Mouse (Mus musculus) forebrain, embryonic 16.5 days (tissue): ENCODE data around the gene Hexim2. TPM values are rescaled to one million over a fixed set of nuclear protein-coding genes. Genes with fewer than 3 reads are reported as not detected.

ENCODE experiments used
- ATAC-seq: fragments of 200-750 bp; cut with Nextera tagmentation; 2 replicates; pipeline ENCODE4 v1.8.0; 2017; ENCODE audit warnings: mild to moderate bottlenecking, moderate library complexity
- H3K27ac ChIP-seq: fragments of 300-500 bp; sonication (generic); 2 replicates; pipeline ENCODE4 v1.5.1; 2014; ENCODE audit warnings: low read length, control low read depth
- H3K27me3 ChIP-seq: fragments of 300-500 bp; sonication (generic); replicated peaks from 2 replicates; pipeline ENCODE4 v1.6.1; 2014; ENCODE audit warnings: low read length; ENCODE audit not compliant: control insufficient read depth, insufficient read depth
- H3K36me3 ChIP-seq: fragments of 300-500 bp; sonication (generic); 2 replicates; pipeline ENCODE4 v1.6.1; 2014; ENCODE audit not compliant: control insufficient read depth, insufficient read depth
- H3K4me1 ChIP-seq: fragments of 300-500 bp; sonication (generic); replicated peaks from 2 replicates; pipeline ENCODE4 v1.6.1; 2014; ENCODE audit warnings: low read length; ENCODE audit not compliant: control insufficient read depth, insufficient read depth
- H3K4me2 ChIP-seq: fragments of 300-500 bp; sonication (generic); 2 replicates; pipeline ENCODE4 v1.6.1; 2014; ENCODE audit warnings: mild to moderate bottlenecking, low read length, control low read depth
- H3K4me3 ChIP-seq: fragments of 300-500 bp; sonication (generic); replicated peaks from 2 replicates; pipeline ENCODE4 v1.5.1; 2014; ENCODE audit warnings: mild to moderate bottlenecking, low read length, control low read depth
- H3K9ac ChIP-seq: fragments of 300-500 bp; sonication (generic); replicated peaks from 2 replicates; pipeline ENCODE4 v1.6.1; 2014; ENCODE audit warnings: low read depth, low read length, control low read depth
- H3K9me3 ChIP-seq: fragments of 300-500 bp; sonication (generic); 2 replicates; pipeline ENCODE4 v1.6.1; 2016; ENCODE audit warnings: low read length; ENCODE audit not compliant: control insufficient read depth
- WGBS: fragments of 180-500 bp; shearing (Covaris S2); extraction: QIAGEN DNeasy Blood & Tissue Kit; methylation state at CpG from one replicate; pipeline ENCODE4 v1.1.7; 2014; 5-methylcytosine and 5-hydroxymethylcytosine counted together
- polyA plus RNA-seq: library from polyadenylated mRNA; unstranded; fragments of >200 nt; fragmentation: Nextera tagmentation; extraction: Ambion mirVana; gene quantifications from 2 replicates; pipeline ENCODE4 v1.2.1, GENCODE M21; 2015

Hexim2 gene
- polyA plus RNA-seq, 1 experiment from 2014 or later: 25.9 TPM

DNA sequence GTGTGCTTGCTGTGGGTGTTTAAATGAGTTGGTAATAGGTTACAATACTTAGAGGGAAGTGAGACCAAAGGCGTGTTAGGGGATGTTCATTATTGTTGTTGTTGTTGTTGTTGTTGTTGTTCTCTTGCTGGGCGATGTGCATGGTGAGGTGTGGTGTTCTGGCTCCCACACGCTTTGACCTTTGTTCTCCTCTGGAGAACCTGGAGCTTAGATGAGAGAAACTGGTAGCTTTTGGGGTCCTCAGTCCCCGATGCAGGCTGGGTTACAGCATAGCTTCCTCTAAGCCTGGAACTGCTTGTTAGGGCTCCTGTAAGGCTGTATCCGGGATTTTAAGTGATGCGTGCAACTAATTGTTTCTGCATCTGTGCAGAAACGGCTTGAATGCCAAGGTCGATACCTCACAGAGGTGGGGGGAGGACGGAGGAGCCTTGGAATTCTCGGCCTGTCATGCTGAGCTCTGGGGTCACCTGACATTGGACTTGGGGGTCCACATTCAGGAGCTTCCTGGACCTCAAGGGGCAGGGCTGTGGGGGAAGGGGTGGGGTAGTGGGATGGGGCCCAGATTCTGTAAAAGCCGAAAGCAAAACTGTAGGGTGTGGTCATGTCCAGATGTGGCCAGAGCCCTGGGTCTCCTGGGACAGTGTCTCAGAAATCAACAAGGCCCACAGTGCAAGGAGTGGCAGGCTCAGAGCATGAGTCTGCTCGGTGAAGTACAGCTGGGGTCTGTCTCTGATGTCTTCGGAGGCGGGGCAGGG, 43.6 kb downstream of the Hexim2 start:
- no peaks in the 10 kb centered on the region for H3K36me3 ChIP-seq
- H3K27me3 ChIP-seq: peaks cover 8% of the 10 kb centered on the region; the same call in 1 of the 2 replicates
- 66% methylated on average over 14 of the region's 14 CpGs for WGBS
- H3K4me3 ChIP-seq: no peak overlapping the region
- no peaks in the 10 kb centered on the region for H3K9me3 ChIP-seq
- no peak for ATAC-seq
- peaks cover 10% of the 10 kb centered on the region for H3K4me1 ChIP-seq
- H3K4me2 ChIP-seq: no peak overlapping the region
- no peak overlapping the region for H3K9ac ChIP-seq
- no peak overlapping the region for H3K27ac ChIP-seq

DNA sequence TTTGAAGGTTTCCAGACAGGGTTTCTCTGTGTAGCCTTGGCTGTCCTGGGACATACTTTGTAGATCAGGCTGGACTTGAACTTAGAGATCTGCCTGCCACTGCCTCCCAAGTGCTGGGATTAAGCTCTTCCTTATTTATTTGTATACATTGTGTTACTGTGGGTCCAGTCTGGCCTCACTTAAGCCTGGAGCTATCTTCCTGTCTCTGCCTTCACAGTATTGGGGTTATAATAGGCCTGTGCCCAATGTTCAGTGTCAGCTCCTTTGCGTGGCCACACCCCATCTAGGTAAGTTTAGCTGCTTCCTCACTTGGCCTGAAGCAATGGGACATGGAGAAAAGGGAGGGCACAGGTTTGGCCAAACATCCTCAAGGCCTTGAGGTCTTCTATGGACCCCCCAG, 44.3 kb downstream of the Hexim2 start:
- ATAC-seq: no peak
- peaks cover 8% of the 10 kb centered on the region; the same call in 1 of the 2 replicates for H3K27me3 ChIP-seq
- no peaks in the 10 kb centered on the region for H3K36me3 ChIP-seq
- peaks cover 7% of the 10 kb centered on the region for H3K4me1 ChIP-seq
- H3K9ac ChIP-seq: no peak overlapping the region
- no peak overlapping the region for H3K4me3 ChIP-seq
- no peak overlapping the region for H3K27ac ChIP-seq
- WGBS: 100% methylated on average over 1 of the region's 1 CpGs
- H3K4me2 ChIP-seq: no peak overlapping the region
- no peaks in the 10 kb centered on the region for H3K9me3 ChIP-seq

DNA sequence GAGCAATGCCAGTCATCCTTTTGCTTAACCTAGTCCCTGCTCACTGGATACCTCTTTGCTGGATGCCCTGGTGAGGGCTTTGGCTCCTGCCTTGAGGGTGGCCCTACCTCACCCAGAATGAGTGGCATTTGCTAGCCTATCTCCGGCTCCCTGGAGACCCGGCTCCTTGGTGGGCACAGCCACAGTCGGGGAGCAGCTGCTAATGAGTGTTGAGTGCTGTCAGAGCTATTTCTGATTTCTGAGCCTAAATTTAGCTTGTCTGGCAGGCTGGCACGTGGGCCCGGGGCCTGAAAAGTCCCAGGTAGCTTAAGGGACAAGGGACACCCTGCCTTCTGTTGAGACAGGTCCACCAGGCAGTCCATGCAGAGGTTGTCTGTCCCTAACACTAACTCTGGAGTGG, 45.0 kb downstream of the Hexim2 start:
- Histone ChIP-seq H3K36me3 (no peaks in the 10 kb centered on the region), H3K9ac (no peak overlapping the region), H3K9me3 (no peaks in the 10 kb centered on the region), H3K4me2 (no peak overlapping the region), H3K4me1 (peaks cover 1% of the 10 kb centered on the region; the same call in 1 of the 2 replicates), H3K27me3 (peaks cover 4% of the 10 kb centered on the region; the same call in 1 of the 2 replicates), H3K27ac (no peak overlapping the region), H3K4me3 (no peak overlapping the region)
- WGBS: 74% methylated on average over 5 of the region's 5 CpGs
- ATAC-seq: no peak

DNA sequence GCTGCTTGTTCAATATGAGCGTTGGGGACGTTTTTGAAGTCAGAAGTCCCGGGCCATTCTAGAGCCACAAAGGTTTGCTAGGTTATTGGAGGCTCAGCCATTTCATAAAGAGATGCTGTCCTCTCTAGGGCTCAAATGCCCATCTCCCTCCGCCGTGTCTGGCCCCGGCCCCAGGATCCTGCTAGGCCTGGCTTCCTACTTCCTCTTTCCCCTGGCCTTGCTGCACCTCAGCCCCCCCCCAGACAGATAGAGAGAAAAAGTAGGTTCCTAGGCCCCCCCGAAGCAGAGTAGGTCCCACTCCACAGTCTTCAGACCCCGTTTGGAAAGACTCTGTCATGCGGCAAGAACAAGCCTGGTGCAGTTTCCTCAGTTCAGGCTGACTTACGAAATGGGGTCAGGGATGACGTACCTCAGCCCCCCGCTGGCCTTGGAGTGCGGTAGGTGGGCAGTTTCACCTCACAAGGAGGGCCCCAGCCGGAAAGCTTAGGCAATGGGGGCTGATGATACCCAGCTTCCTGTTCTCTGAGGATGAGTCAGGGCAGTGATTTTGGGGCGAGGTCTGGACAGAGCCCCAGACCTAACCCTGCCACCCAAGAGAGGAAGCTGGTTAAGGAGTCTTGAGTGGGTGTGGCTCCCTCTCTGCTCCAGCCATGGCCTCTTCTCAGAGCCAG, 45.7 kb downstream of the Hexim2 start:
- 82% methylated on average over 15 of the region's 15 CpGs for WGBS
- Histone ChIP-seq H3K4me3 (no peak overlapping the region), H3K27ac (no peak overlapping the region), H3K9ac (no peak overlapping the region), H3K4me2 (no peak overlapping the region), H3K4me1 (no peaks in the 10 kb centered on the region), H3K9me3 (no peaks in the 10 kb centered on the region), H3K27me3 (no peaks in the 10 kb centered on the region), H3K36me3 (no peaks in the 10 kb centered on the region)
- ATAC-seq: no peak

DNA sequence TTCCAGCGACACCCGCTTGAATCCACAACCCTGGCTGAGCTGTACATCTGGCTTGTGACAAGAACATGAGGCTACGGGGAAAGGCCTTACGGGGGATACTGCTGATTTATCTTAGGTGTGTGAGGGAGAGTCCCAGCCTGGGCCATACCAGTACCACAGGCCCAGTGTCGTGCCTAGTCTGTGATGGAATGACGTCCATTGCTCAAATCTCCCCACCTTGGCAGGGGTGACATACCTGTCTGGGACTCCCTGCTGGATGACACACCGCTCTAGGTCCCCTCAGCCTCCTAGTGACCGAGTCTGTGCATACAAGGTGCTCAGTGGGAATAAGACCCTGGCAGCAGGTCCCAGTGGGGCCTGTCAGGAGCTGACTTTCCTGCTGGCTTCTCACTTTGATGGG, 46.5 kb downstream of the Hexim2 start:
- no peak overlapping the region for H3K4me3 ChIP-seq
- H3K9ac ChIP-seq: no peak overlapping the region
- no peak overlapping the region for H3K27ac ChIP-seq
- no peaks in the 10 kb centered on the region for H3K36me3 ChIP-seq
- no peaks in the 10 kb centered on the region for H3K27me3 ChIP-seq
- no peak for ATAC-seq
- H3K4me2 ChIP-seq: no peak overlapping the region
- WGBS: 91% methylated on average over 8 of the region's 8 CpGs
- H3K4me1 ChIP-seq: no peaks in the 10 kb centered on the region
- no peaks in the 10 kb centered on the region for H3K9me3 ChIP-seq

DNA sequence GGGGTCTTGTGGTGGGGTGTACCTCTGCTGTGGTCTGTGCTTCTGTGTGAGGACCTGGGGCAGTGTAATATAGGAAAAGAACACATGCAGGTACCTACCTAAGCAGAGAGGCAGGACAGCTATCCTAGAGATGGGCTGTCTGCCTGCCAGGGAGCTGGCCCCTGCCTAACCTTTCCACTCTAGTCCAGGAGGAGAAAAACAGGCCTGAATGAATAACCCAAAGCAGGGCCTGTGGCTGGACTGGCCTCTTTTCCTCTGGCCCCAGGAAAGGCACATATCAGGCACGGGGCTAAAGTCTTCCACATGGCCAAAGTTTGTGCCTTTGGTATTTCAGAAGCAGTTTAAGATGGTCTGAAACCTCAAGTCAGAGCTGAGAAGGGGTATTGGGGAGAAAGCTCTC, 48.2 kb downstream of the Hexim2 start:
- Histone ChIP-seq H3K36me3 (no peaks in the 10 kb centered on the region), H3K27ac (no peak overlapping the region), H3K9me3 (no peaks in the 10 kb centered on the region), H3K27me3 (no peaks in the 10 kb centered on the region), H3K4me2 (no peak overlapping the region), H3K4me3 (no peak overlapping the region), H3K4me1 (no peaks in the 10 kb centered on the region), H3K9ac (no peak overlapping the region)
- no peak for ATAC-seq
- WGBS: 72% methylated on average over 1 of the region's 1 CpGs

DNA sequence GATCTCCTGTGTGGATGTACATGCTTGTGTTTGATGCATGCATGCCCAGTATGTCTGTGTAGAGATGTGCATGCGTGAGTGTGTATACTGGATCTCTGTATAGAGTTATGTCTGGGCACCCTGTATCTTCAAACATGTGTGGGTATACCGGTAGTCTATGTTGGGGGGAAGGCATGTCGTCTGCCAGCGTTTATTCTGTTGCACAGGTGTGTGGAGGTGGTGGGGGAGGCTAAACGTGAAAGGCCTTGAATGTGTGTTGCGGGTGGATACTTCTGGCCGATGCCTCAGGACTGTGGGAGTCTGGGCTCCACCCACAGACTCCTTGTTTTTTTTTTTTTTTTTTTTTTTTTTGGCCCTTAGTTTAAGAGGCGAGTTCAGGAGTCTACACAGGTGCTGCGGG, 49.1 kb downstream of the Hexim2 start:
- no peak for ATAC-seq
- Histone ChIP-seq H3K27ac (no peak overlapping the region), H3K9me3 (no peaks in the 10 kb centered on the region), H3K36me3 (no peaks in the 10 kb centered on the region), H3K27me3 (no peaks in the 10 kb centered on the region), H3K4me1 (no peaks in the 10 kb centered on the region), H3K4me2 (no peak overlapping the region), H3K9ac (no peak overlapping the region), H3K4me3 (no peak overlapping the region)
- 82% methylated on average over 9 of the region's 9 CpGs for WGBS

DNA sequence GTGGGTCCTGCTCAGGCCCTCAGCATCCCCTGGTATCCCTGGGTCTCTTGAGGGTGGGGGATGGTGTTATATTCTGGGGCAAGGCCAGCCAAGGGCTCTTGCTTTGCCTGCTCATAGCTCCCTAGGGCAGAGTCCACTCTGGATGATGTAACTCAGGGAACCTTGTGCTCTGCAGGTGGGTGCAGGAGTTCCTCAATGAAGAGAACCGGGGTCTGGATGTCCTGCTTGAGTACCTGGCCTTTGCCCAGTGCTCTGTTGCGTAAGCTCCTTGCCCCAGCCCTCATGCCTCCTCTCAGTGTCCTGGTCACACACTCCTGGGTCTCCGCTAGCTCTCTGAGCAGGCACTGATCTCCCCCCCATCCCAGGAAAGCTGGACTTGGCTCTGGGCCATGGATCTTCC, 49.7 kb downstream of the Hexim2 start:
- H3K9ac ChIP-seq: no peak overlapping the region
- H3K27ac ChIP-seq: no peak overlapping the region
- no peak overlapping the region for H3K4me2 ChIP-seq
- no peak for ATAC-seq
- no peaks in the 10 kb centered on the region for H3K4me1 ChIP-seq
- 77% methylated on average over 3 of the region's 3 CpGs for WGBS
- no peaks in the 10 kb centered on the region for H3K27me3 ChIP-seq
- no peaks in the 10 kb centered on the region for H3K36me3 ChIP-seq
- H3K4me3 ChIP-seq: no peak overlapping the region
- no peaks in the 10 kb centered on the region for H3K9me3 ChIP-seq

DNA sequence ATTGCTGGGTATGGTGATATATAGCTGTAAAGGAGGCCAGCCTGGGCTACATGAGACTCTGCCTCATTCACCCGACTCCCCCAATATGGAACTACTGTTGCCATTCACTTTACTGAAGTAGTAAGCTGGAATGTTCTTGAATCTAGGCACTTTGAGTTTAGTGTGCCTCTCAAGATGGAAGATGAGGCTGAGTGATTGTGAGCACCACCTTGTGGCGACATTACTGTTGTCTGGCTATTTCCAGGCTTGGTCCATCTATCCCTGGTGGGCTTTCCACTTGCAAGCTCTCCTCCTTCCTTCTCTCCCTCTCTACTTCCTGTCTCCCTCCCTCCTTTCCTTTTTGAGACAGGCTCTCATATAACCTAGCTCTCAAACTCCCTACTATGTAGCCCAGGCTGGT, 52.7 kb downstream of the Hexim2 start:
- ATAC-seq: no peak
- 31% methylated on average over 2 of the region's 2 CpGs for WGBS

More for the DNA sequence above, 52.7 kb downstream of the Hexim2 start:
- H3K27me3 ChIP-seq: no peaks in the 10 kb centered on the region
- no peak overlapping the region for H3K4me2 ChIP-seq
- H3K4me3 ChIP-seq: no peak overlapping the region
- no peaks in the 10 kb centered on the region for H3K36me3 ChIP-seq
- no peak overlapping the region for H3K9ac ChIP-seq
- H3K4me1 ChIP-seq: no peaks in the 10 kb centered on the region
- no peak overlapping the region for H3K27ac ChIP-seq
- no peaks in the 10 kb centered on the region for H3K9me3 ChIP-seq
